In genomic region chr1:78702282-78702963, GRCm38 (mm10) we compare ENCODE assay signal across 11 mouse cellular contexts. TPM values are rescaled to one million over a fixed set of nuclear protein-coding genes. Genes with fewer than 3 reads are reported as not detected.
DNase-seq lines count a peak whose midpoint lies in the region; ATAC-seq and TF ChIP-seq lines count a peak whose summit lies in the region.
"Had no signal": no experiment of that assay in that cellular context is flagged by ENCODE, and none has a peak within 500 bp of the region (broad histone marks: within the 10 kb centered on the region; RNA-seq: fewer than 3 reads in every experiment).

No protein-coding gene starts in this region.

- no peak for TF ChIP-seq CTCF in C2C12 (IDR thresholded peaks at IDR 0.05; ENCODE audit: control insufficient read depth, insufficient read depth, insufficient read length)
- no peak for TF ChIP-seq CTCF in intestine, postnatal 0 days (IDR thresholded peaks at IDR 0.05; ENCODE audit: low read depth)

- peak; percentile 39 for ATAC-seq in intestine, postnatal 0 days
- ATAC-seq in forebrain, embryonic 13.5 days: no peak
- no peak for ATAC-seq in midbrain, embryonic 11.5 days (ENCODE audit: low FRiP score)

- H3K79me2 ChIP-seq in C2C12 (ENCODE audit: control insufficient read depth, insufficient read depth): no peaks in the 10 kb centered on the region

- H3K4me3 ChIP-seq in C2C12 (ENCODE audit: insufficient read depth, poor library complexity, severe bottlenecking): no peak overlapping the region
- no peak overlapping the region for H3K4me3 ChIP-seq in intestine, postnatal 0 days (ENCODE audit: low read depth, low read length)
- H3K4me3 ChIP-seq in forebrain, embryonic 13.5 days: no peak overlapping the region
- H3K4me3 ChIP-seq in midbrain, embryonic 11.5 days (ENCODE audit: low read depth, low read length): no peak overlapping the region
- H3K4me3 ChIP-seq: forebrain, embryonic 10.5 days; limb, embryonic 12.5 days; neural tube, embryonic 12.5 days had no signal

- peak overlapping the region; percentile 37 for H3ac ChIP-seq in C2C12 (ENCODE audit: control insufficient read depth, insufficient read length, low read depth)

- H3K9ac ChIP-seq in intestine, postnatal 0 days (ENCODE audit: low read depth, low read length): no peak overlapping the region
- no peak overlapping the region for H3K9ac ChIP-seq in forebrain, embryonic 13.5 days
- no peak overlapping the region for H3K9ac ChIP-seq in midbrain, embryonic 11.5 days (ENCODE audit: low read length)
- H3K9ac ChIP-seq: limb, embryonic 12.5 days; neural tube, embryonic 12.5 days had no signal

- no peaks in the 10 kb centered on the region for H3K4me1 ChIP-seq in intestine, postnatal 0 days (replicated peaks; ENCODE audit: control insufficient read depth, insufficient read depth, low read length)
- H3K4me1 ChIP-seq in forebrain, embryonic 13.5 days: no peaks in the 10 kb centered on the region
- no peaks in the 10 kb centered on the region for H3K4me1 ChIP-seq in midbrain, embryonic 11.5 days (ENCODE audit: control insufficient read depth, insufficient read depth, low read length)
- H3K4me1 ChIP-seq: forebrain, embryonic 10.5 days; limb, embryonic 12.5 days; neural tube, embryonic 12.5 days had no signal

- WGBS in intestine, postnatal 0 days: 58% methylated on average over 14 of the region's 14 CpGs
- WGBS in forebrain, embryonic 13.5 days: 94% methylated on average over 14 of the region's 14 CpGs
- WGBS in midbrain, embryonic 11.5 days: 94% methylated on average over 14 of the region's 14 CpGs

- no peak overlapping the region for H3K4me2 ChIP-seq in intestine, postnatal 0 days (replicated peaks; ENCODE audit: low read depth)
- no peak overlapping the region for H3K4me2 ChIP-seq in forebrain, embryonic 13.5 days
- no peak overlapping the region for H3K4me2 ChIP-seq in midbrain, embryonic 11.5 days
- H3K4me2 ChIP-seq: limb, embryonic 12.5 days; neural tube, embryonic 12.5 days had no signal

- H3K36me3 ChIP-seq in C2C12 (ENCODE audit: control insufficient read depth, insufficient read depth): peaks cover 50% of the 10 kb centered on the region
- H3K36me3 ChIP-seq in intestine, postnatal 0 days (ENCODE audit: control insufficient read depth, insufficient read depth): peaks cover 67% of the 10 kb centered on the region
- peaks cover 73% of the 10 kb centered on the region for H3K36me3 ChIP-seq in forebrain, embryonic 13.5 days (ENCODE audit: poor library complexity, severe bottlenecking)
- H3K36me3 ChIP-seq in midbrain, embryonic 11.5 days (ENCODE audit: control insufficient read depth, insufficient read depth, low read length): peaks cover 13% of the 10 kb centered on the region

- H3K27me3 ChIP-seq in C2C12 (ENCODE audit: control insufficient read depth, insufficient read depth, insufficient read length): no peaks in the 10 kb centered on the region
- H3K27me3 ChIP-seq in intestine, postnatal 0 days (replicated peaks; ENCODE audit: control insufficient read depth, insufficient read depth, low read length): no peaks in the 10 kb centered on the region
- H3K27me3 ChIP-seq in forebrain, embryonic 13.5 days: no peaks in the 10 kb centered on the region
- H3K27me3 ChIP-seq in midbrain, embryonic 11.5 days (ENCODE audit: control insufficient read depth, insufficient read depth, low read length): no peaks in the 10 kb centered on the region
- H3K27me3 ChIP-seq: limb, embryonic 12.5 days; neural tube, embryonic 12.5 days had no signal

- no peaks in the 10 kb centered on the region for H3K79me3 ChIP-seq in C2C12 (ENCODE audit: low read depth)

- H3K27ac ChIP-seq in intestine, postnatal 0 days (ENCODE audit: low read depth, low read length): peak overlapping the region; percentile 74
- H3K27ac ChIP-seq in forebrain, embryonic 13.5 days: no peak overlapping the region
- no peak overlapping the region for H3K27ac ChIP-seq in midbrain, embryonic 11.5 days (ENCODE audit: low read depth, low read length)
- H3K27ac ChIP-seq: forebrain, embryonic 10.5 days; limb, embryonic 12.5 days; neural tube, embryonic 12.5 days had no signal

- DNase-seq in heart, postnatal 4 days: peak; percentile 15
- no peak for DNase-seq in heart, adult 18-20 months
- DNase-seq in 416B (ENCODE audit: low read depth): peak; percentile 87
- DNase-seq in midbrain, embryonic 11.5 days (ENCODE audit: low spot score, missing footprints): no peak
- DNase-seq: cerebellum, adult 11 months had no signal

- H3K9me3 ChIP-seq in intestine, postnatal 0 days (ENCODE audit: control insufficient read depth): no peaks in the 10 kb centered on the region
- no peaks in the 10 kb centered on the region for H3K9me3 ChIP-seq in forebrain, embryonic 13.5 days (replicated peaks)
- no peaks in the 10 kb centered on the region for H3K9me3 ChIP-seq in midbrain, embryonic 11.5 days (ENCODE audit: control insufficient read depth, low read length)
- H3K9me3 ChIP-seq: forebrain, embryonic 10.5 days; limb, embryonic 12.5 days; neural tube, embryonic 12.5 days had no signal

TF ChIP-seq in C2C12, 6 proteins besides CTCF, POLR2A, EP300 and RAD21:
- TF ChIP-seq CEBPB (IDR thresholded peaks at IDR 0.05; ENCODE audit: low read depth) (no peak), MYOG (IDR thresholded peaks at IDR 0.05; ENCODE audit: control insufficient read depth, extremely low read depth, insufficient read length) (no peak), USF1 (IDR thresholded peaks at IDR 0.05; ENCODE audit: low read depth) (no peak), FOSL1 (IDR thresholded peaks at IDR 0.05; ENCODE audit: insufficient read depth, low read length, poor library complexity, severe bottlenecking) (no peak), MYOD1 (IDR thresholded peaks at IDR 0.05; ENCODE audit: control insufficient read depth, insufficient read length, low read depth) (no peak), MAX (IDR thresholded peaks at IDR 0.05) (no peak)

RNA-seq across cellular contexts. Expression of gene Utp14b, which starts 44.6 kb away (rescaled TPM):
- total RNA-seq in heart, postnatal 4 days (2021): 1 to 10 TPM; 4.7 to 4.9 TPM
- total RNA-seq in heart, adult 18-20 months (2021): under 1 TPM; 0.87 to 0.99 TPM
- 2.4 TPM for polyA plus RNA-seq in C2C12 (2012; fragmentation: generic; extraction: Trizol)
- 5.1 and 5.5 TPM in 2 replicates for polyA plus RNA-seq in intestine, postnatal 0 days (2015; fragmentation: Nextera tagmentation; extraction: Ambion mirVana)
- polyA plus RNA-seq in forebrain, embryonic 13.5 days (2015; fragmentation: Nextera tagmentation; extraction: Ambion mirVana): 2.8 and 3.2 TPM in 2 replicates
- 5.3 and 6.0 TPM in 2 replicates for polyA plus RNA-seq in midbrain, embryonic 11.5 days (2014; fragmentation: Nextera tagmentation; extraction: Ambion mirVana)

RNA-seq across cellular contexts. Expression of gene Acsl3, which starts 44.8 kb away (rescaled TPM):
- 10 to 100 TPM; 26.2 to 26.8 TPM for total RNA-seq in heart, postnatal 4 days (2021)
- total RNA-seq in heart, adult 18-20 months (2021): 1 to 10 TPM; 4.4 to 5.5 TPM
- 19.8 TPM for polyA plus RNA-seq in C2C12 (2012; fragmentation: generic; extraction: Trizol)
- polyA plus RNA-seq in intestine, postnatal 0 days (2015; fragmentation: Nextera tagmentation; extraction: Ambion mirVana): 75.2 and 76.0 TPM in 2 replicates
- 63.4 and 76.1 TPM in 2 replicates for polyA plus RNA-seq in forebrain, embryonic 13.5 days (2015; fragmentation: Nextera tagmentation; extraction: Ambion mirVana)
- polyA plus RNA-seq in midbrain, embryonic 11.5 days (2014; fragmentation: Nextera tagmentation; extraction: Ambion mirVana): 97.9 and 109 TPM in 2 replicates

Comparison
In these comparisons a context has a peak if more than half of its experiments do, and no peak if none do; other contexts are left out.
1. DNase-seq: peak in heart, postnatal 4 days (single experiment) and 416B (single experiment); none in heart, adult 18-20 months (0 of 2) and midbrain, embryonic 11.5 days (single experiment).